In genomic region chr2:148874224-148874616, GRCm38 (mm10) we compare ENCODE assay signal across 9 mouse cellular contexts. TPM values are rescaled to one million over a fixed set of nuclear protein-coding genes. Genes with fewer than 3 reads are reported as not detected.
DNase-seq lines count a peak whose midpoint lies in the region; ATAC-seq lines count a peak whose summit lies in the region.
"Had no signal": no experiment of that assay in that cellular context is flagged by ENCODE, and none has a peak within 500 bp of the region (broad histone marks: within the 10 kb centered on the region; RNA-seq: fewer than 3 reads in every experiment).

No protein-coding gene starts in this region.

- peak overlapping the region; percentile 91 for H3K9ac ChIP-seq in heart, embryonic 14.5 days (ENCODE audit: low read length)
- peak overlapping the region; percentile 92 for H3K9ac ChIP-seq in hindbrain, embryonic 13.5 days
- H3K9ac ChIP-seq in midbrain, embryonic 13.5 days (replicated peaks) = peak overlapping the region; percentile 86

- peak overlapping the region; percentile 74 to 88 for H3K4me3 ChIP-seq in heart, embryonic 14.5 days (ENCODE audit: control insufficient read depth in 1 of 2, insufficient read depth in 1 of 2, low read depth in 1 of 2, low read length in 2 of 2)
- peak overlapping the region; percentile 89 for H3K4me3 ChIP-seq in hindbrain, embryonic 13.5 days
- H3K4me3 ChIP-seq in midbrain, embryonic 13.5 days (replicated peaks) = peak overlapping the region; percentile 83

- DNase-seq in heart, adult 9 months (ENCODE audit: low spot score in 2 of 2) = no peak
- peak; percentile 18 for DNase-seq in NIH3T3 (ENCODE audit: low read depth)
- no peak for DNase-seq in gastrocnemius, postnatal 25 days
- no peak for DNase-seq in adrenal gland, postnatal 4 days (ENCODE audit: low spot score in 2 of 2)
- no peak for DNase-seq in ovary, postnatal 36 days (ENCODE audit: low spot score)

- no peaks in the 10 kb centered on the region for H3K9me3 ChIP-seq in heart, embryonic 14.5 days (ENCODE audit: control insufficient read depth, low read length)
- H3K9me3 ChIP-seq in hindbrain, embryonic 13.5 days = no peaks in the 10 kb centered on the region
- no peaks in the 10 kb centered on the region for H3K9me3 ChIP-seq in midbrain, embryonic 13.5 days

- H3K4me1 ChIP-seq in heart, embryonic 14.5 days (ENCODE audit: control insufficient read depth in 2 of 2, insufficient read depth in 2 of 2, low read length in 2 of 2) = peaks cover 32 to 54% of the 10 kb centered on the region in 2 experiments
- peaks cover 33% of the 10 kb centered on the region for H3K4me1 ChIP-seq in hindbrain, embryonic 13.5 days (replicated peaks)
- H3K4me1 ChIP-seq in midbrain, embryonic 13.5 days (replicated peaks) = peaks cover 32% of the 10 kb centered on the region

- no peak for ATAC-seq in heart, embryonic 14.5 days (ENCODE audit: insufficient number of reproducible peaks, insufficient read depth, low FRiP score, low read depth)
- ATAC-seq in hindbrain, embryonic 13.5 days (ENCODE audit: low FRiP score) = no peak
- peak; percentile 19; the same call in 1 of the 2 replicates for ATAC-seq in midbrain, embryonic 13.5 days

- H3K27ac ChIP-seq in heart, embryonic 14.5 days (replicated peaks in 1 of 2; ENCODE audit: control insufficient read depth in 1 of 2, insufficient read depth in 1 of 2, low read depth in 2 of 2, low read length in 2 of 2) = peak overlapping the region; percentile 35 to 92; a peak in 3 of 4 replicates
- no peak overlapping the region for H3K27ac ChIP-seq in hindbrain, embryonic 13.5 days
- H3K27ac ChIP-seq in midbrain, embryonic 13.5 days = no peak overlapping the region

- H3K27me3 ChIP-seq in heart, embryonic 14.5 days (ENCODE audit: control insufficient read depth, insufficient read depth, low read length) = no peaks in the 10 kb centered on the region
- H3K27me3 ChIP-seq in hindbrain, embryonic 13.5 days = no peaks in the 10 kb centered on the region
- no peaks in the 10 kb centered on the region for H3K27me3 ChIP-seq in midbrain, embryonic 13.5 days
- H3K27me3 ChIP-seq: Patski had no signal

- peak overlapping the region; percentile 78 for H3K4me2 ChIP-seq in heart, embryonic 14.5 days (ENCODE audit: low read length)
- H3K4me2 ChIP-seq in hindbrain, embryonic 13.5 days = peak overlapping the region; percentile 91
- H3K4me2 ChIP-seq in midbrain, embryonic 13.5 days (replicated peaks) = peak overlapping the region; percentile 77

- WGBS in heart, embryonic 14.5 days = 11% methylated on average over 3 of the region's 3 CpGs
- WGBS in hindbrain, embryonic 13.5 days = 53% methylated on average over 3 of the region's 3 CpGs
- 50% methylated on average over 3 of the region's 3 CpGs for WGBS in midbrain, embryonic 13.5 days

- peaks cover 22% of the 10 kb centered on the region for H3K36me3 ChIP-seq in heart, embryonic 14.5 days (ENCODE audit: control insufficient read depth, insufficient read depth, low read length)
- peaks cover 25% of the 10 kb centered on the region for H3K36me3 ChIP-seq in hindbrain, embryonic 13.5 days
- peaks cover 29% of the 10 kb centered on the region for H3K36me3 ChIP-seq in midbrain, embryonic 13.5 days

RNA-seq across cellular contexts. Expression of gene Cst3, which starts 1.3 kb away (rescaled TPM):
- 901 and 992 TPM in 2 replicates for polyA plus RNA-seq in heart, embryonic 14.5 days (2014; fragmentation: Nextera tagmentation; extraction: Ambion mirVana)
- polyA plus RNA-seq in hindbrain, embryonic 13.5 days (2015; fragmentation: Nextera tagmentation; extraction: Ambion mirVana) = 522 and 533 TPM in 2 replicates
- polyA plus RNA-seq in midbrain, embryonic 13.5 days (2015; fragmentation: Nextera tagmentation; extraction: Ambion mirVana) = 436 and 465 TPM in 2 replicates
- 100 to 1,000 TPM; 540 to 563 TPM for total RNA-seq in gastrocnemius, postnatal 25 days (2021)
- total RNA-seq in adrenal gland, postnatal 4 days (2021) = 100 to 1,000 TPM; 558 to 614 TPM

RNA-seq across cellular contexts. Expression of gene 9230104L09Rik, which starts 9.4 kb away (rescaled TPM):
- 0.32 TPM in 1 of 2 replicates, not detected in the other for polyA plus RNA-seq in heart, embryonic 14.5 days (2014; fragmentation: Nextera tagmentation; extraction: Ambion mirVana)
- polyA plus RNA-seq in hindbrain, embryonic 13.5 days (2015; fragmentation: Nextera tagmentation; extraction: Ambion mirVana) = not detected in 2 replicates
- polyA plus RNA-seq in midbrain, embryonic 13.5 days (2015; fragmentation: Nextera tagmentation; extraction: Ambion mirVana) = not detected in 2 replicates
- total RNA-seq in gastrocnemius, postnatal 25 days (2021) = 1 to 10 TPM; 1.3 to 1.4 TPM
- 1 to 10 TPM; 1.6 to 2.0 TPM for total RNA-seq in adrenal gland, postnatal 4 days (2021)
- polyA plus RNA-seq: Patski had no signal

RNA-seq across cellular contexts. Expression of gene Cst9, which starts 39.3 kb away (rescaled TPM):
- polyA plus RNA-seq in heart, embryonic 14.5 days (2014; fragmentation: Nextera tagmentation; extraction: Ambion mirVana) = 3.0 and 6.8 TPM in 2 replicates
- not detected in 2 replicates for polyA plus RNA-seq in hindbrain, embryonic 13.5 days (2015; fragmentation: Nextera tagmentation; extraction: Ambion mirVana)
- polyA plus RNA-seq in midbrain, embryonic 13.5 days (2015; fragmentation: Nextera tagmentation; extraction: Ambion mirVana) = not detected in 2 replicates
- total RNA-seq in gastrocnemius, postnatal 25 days (2021) = not detected
- total RNA-seq in adrenal gland, postnatal 4 days (2021) = not detected
- polyA plus RNA-seq: Patski had no signal

RNA-seq across cellular contexts. Expression of gene Cst13, which starts 54.3 kb away (rescaled TPM):
- polyA plus RNA-seq in heart, embryonic 14.5 days (2014; fragmentation: Nextera tagmentation; extraction: Ambion mirVana) = not detected in 2 replicates
- polyA plus RNA-seq in hindbrain, embryonic 13.5 days (2015; fragmentation: Nextera tagmentation; extraction: Ambion mirVana) = not detected in 2 replicates
- not detected in 2 replicates for polyA plus RNA-seq in midbrain, embryonic 13.5 days (2015; fragmentation: Nextera tagmentation; extraction: Ambion mirVana)
- total RNA-seq in gastrocnemius, postnatal 25 days (2021) = not detected
- total RNA-seq in adrenal gland, postnatal 4 days (2021) = under 1 TPM in 1 of 2 experiments, not detected in 1; 0.42 TPM
- polyA plus RNA-seq: Patski had no signal

Comparison
In these comparisons a context has a peak if more than half of its experiments do, and no peak if none do; other contexts are left out.
1. H3K27ac ChIP-seq: peak in heart, embryonic 14.5 days (2 of 2); none in hindbrain, embryonic 13.5 days (single experiment) and midbrain, embryonic 13.5 days (single experiment).
2. Peak in every context shown above with its lines, with median percentiles within 50 percentile points of each other: H3K4me2 ChIP-seq, H3K4me3 ChIP-seq and H3K9ac ChIP-seq.